Mouse (Mus musculus): ENCODE measurements around the gene Camsap1.

GRCm38 (mm10) chr2:25882276-25882675 is 100.8 kb downstream of the Camsap1 start:
- no peak for TF ChIP-seq POLR2A (IDR thresholded peaks at IDR 0.05; ENCODE audit: insufficient read length, low read depth)
- no peak for TF ChIP-seq TCF12 (IDR thresholded peaks at IDR 0.05; ENCODE audit: insufficient read depth, poor library complexity, severe bottlenecking)
- TF ChIP-seq MYOG (IDR thresholded peaks at IDR 0.05; ENCODE audit: control insufficient read depth in 1 of 3, insufficient read depth in 1 of 3, insufficient read length in 2 of 3, low read depth in 2 of 3): no peak
- no peak for TF ChIP-seq USF1 (IDR thresholded peaks at IDR 0.05; ENCODE audit: low read depth)
- no peak for TF ChIP-seq POLR2AphosphoS2 (IDR thresholded peaks at IDR 0.05; ENCODE audit: insufficient read length, low read depth)
- no peak for TF ChIP-seq MAX (IDR thresholded peaks at IDR 0.05; ENCODE audit: low read depth)
- TF ChIP-seq E2F4 (IDR thresholded peaks at IDR 0.05; ENCODE audit: insufficient read depth): no peak
- no peak for TF ChIP-seq CEBPB (IDR thresholded peaks at IDR 0.05; ENCODE audit: insufficient read depth, poor library complexity, severe bottlenecking)
- TF ChIP-seq MYOD1 (IDR thresholded peaks at IDR 0.05; ENCODE audit: control insufficient read depth in 1 of 3, insufficient read length in 2 of 3, low read depth in 2 of 3): no peak
- no peak for TF ChIP-seq TCF3 (IDR thresholded peaks at IDR 0.05; ENCODE audit: insufficient read length, low read depth)
